Mouse (Mus musculus) CD4-positive naive resting alpha-beta T cell, adult 76 days (primary cell): ENCODE results near the gene Ino80d. TPM values are rescaled to one million over a fixed set of nuclear protein-coding genes. Genes with fewer than 3 reads are reported as not detected.

Experiments used
- total RNA-seq: library from RNA; stranded (reverse); gene quantifications from one replicate; pipeline ENCODE4 v1.2.4, GENCODE M21; 2023

The Ino80d gene
- 76.3 TPM for total RNA-seq

GRCm38 (mm10) chr1:63114136-63114781 is at the start of gene Ino80d:
Gene Ino80d, minus strand, starts transcription at chr1:63114667.

Other genes with a start within 250 kb of the Ino80d start
- 1,689 TPM for gene Eef1b2, start 62.2 kb upstream of the Ino80d start, total RNA-seq
- 74.2 TPM for gene Ndufs1, start 62.2 kb upstream of the Ino80d start, total RNA-seq
- gene Gpr1, start 99.9 kb upstream of the Ino80d start, total RNA-seq = not detected
- gene Zdbf2, start 158.6 kb upstream of the Ino80d start, total RNA-seq = not detected